Mouse (Mus musculus) small intestine, adult 2 months (tissue): ENCODE results near the gene Hsd17b3. TPM values are rescaled to one million over a fixed set of nuclear protein-coding genes. Genes with fewer than 3 reads are reported as not detected.

ENCODE experiments used
- H3K27ac ChIP-seq: fragments of 200-500 bp; 2 replicates; pipeline ENCODE4 v1.5.1; 2012; ENCODE audit warnings: low read depth, low read length, control low read depth, inconsistent platforms; ENCODE audit not compliant: insufficient read depth
- H3K27me3 ChIP-seq: fragments of 200-500 bp; 2 replicates; pipeline ENCODE4 v1.6.1; 2012; ENCODE audit warnings: mild to moderate bottlenecking, moderate library complexity, low read length, inconsistent platforms; ENCODE audit not compliant: control insufficient read depth, insufficient read depth
- H3K36me3 ChIP-seq: fragments of 200-500 bp; 2 replicates; pipeline ENCODE4 v1.6.1; 2012; ENCODE audit warnings: mild to moderate bottlenecking, low read length, control low read depth, inconsistent platforms; ENCODE audit not compliant: control insufficient read depth, insufficient read depth
- H3K4me1 ChIP-seq: fragments of 200-500 bp; 2 replicates; pipeline ENCODE4 v1.6.1; 2012; ENCODE audit warnings: low read length, inconsistent platforms, mixed read lengths; ENCODE audit not compliant: control insufficient read depth, insufficient read depth, insufficient read length
- H3K4me3 ChIP-seq: fragments of 200-500 bp; 2 replicates; pipeline ENCODE4 v1.5.1; 2012; ENCODE audit warnings: low read depth, mild to moderate bottlenecking, control low read depth, inconsistent platforms, low read length, moderate library complexity
- CTCF ChIP-seq: fragments of 200-500 bp; IDR thresholded peaks from 2 replicates; pipeline ENCODE4 v1.5.1; 2012; ENCODE audit warnings: low read depth, mild to moderate bottlenecking, control low read depth, inconsistent platforms, low read length, moderate library complexity, mixed read lengths; ENCODE audit not compliant: insufficient replicate concordance, insufficient read length; ENCODE audit errors: extremely low read depth
- POLR2A ChIP-seq: fragments of 200-500 bp; IDR thresholded peaks from 2 replicates; pipeline ENCODE4 v1.6.1; 2012; ENCODE audit warnings: low read depth, mild to moderate bottlenecking, control low read depth, inconsistent platforms, low read length, moderate library complexity
- WGBS: fragments of 180-500 bp; shearing (Covaris S2); methylation state at CpG from one replicate; pipeline ENCODE4 v1.1.7; 2018; 5-methylcytosine and 5-hydroxymethylcytosine counted together
- polyA plus RNA-seq: library from polyadenylated mRNA; depleted of rRNA; stranded (reverse); fragments of >200 nt; gene quantifications from 2 replicates; pipeline ENCODE4 v1.2.3, GENCODE M21; 2012

Hsd17b3 gene
- polyA plus RNA-seq, 1 experiment = not detected

- TF ChIP-seq POLR2A (no peak), CTCF (no peak)
- Histone ChIP-seq H3K4me3 (no peak overlapping the region), H3K27ac (no peak overlapping the region), H3K27me3 (no peaks in the 10 kb centered on the region), H3K4me1 (no peaks in the 10 kb centered on the region), H3K36me3 (peaks cover 3% of the 10 kb centered on the region)
- WGBS = 83% methylated on average over 4 of the region's 4 CpGs
These were observed 31.7 kb upstream of the Hsd17b3 start for GRCm38 (mm10) chr13:64120760-64121159.

DNA sequence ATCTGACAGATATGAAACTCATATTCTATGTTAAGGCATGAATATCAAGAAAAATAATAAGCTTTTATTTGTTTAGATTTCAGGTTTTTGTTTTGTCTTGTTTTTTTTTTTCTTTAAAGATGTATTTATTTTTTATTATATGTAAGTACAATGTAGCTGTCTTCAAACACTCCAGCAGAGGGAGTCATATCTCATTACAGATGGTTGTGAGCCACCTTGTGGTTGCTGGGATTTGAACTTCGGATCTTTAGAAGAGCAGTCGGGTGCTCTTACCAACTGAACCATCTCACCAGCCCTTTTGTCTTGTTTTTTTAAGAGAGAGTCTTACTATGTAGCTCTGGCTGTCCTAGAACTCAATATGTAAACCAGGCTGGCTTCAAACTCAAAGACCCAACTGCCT, 28.4 kb upstream of the Hsd17b3 start:
- no peaks in the 10 kb centered on the region for H3K27me3 ChIP-seq
- no peak overlapping the region for H3K4me3 ChIP-seq
- no peaks in the 10 kb centered on the region for H3K4me1 ChIP-seq
- H3K27ac ChIP-seq = no peak overlapping the region
- H3K36me3 ChIP-seq = peaks cover 3% of the 10 kb centered on the region
- WGBS = 55% methylated on average over 2 of the region's 2 CpGs
- TF ChIP-seq CTCF (no peak), POLR2A (no peak)

- 83% methylated on average over 1 of the region's 1 CpGs for WGBS
- peaks cover 2% of the 10 kb centered on the region; the same call in 1 of the 2 replicates for H3K4me1 ChIP-seq
- H3K4me3 ChIP-seq = no peak overlapping the region
- no peak for TF ChIP-seq POLR2A
- no peak for TF ChIP-seq CTCF
- peaks cover 14% of the 10 kb centered on the region for H3K36me3 ChIP-seq
- H3K27ac ChIP-seq = no peak overlapping the region
- no peaks in the 10 kb centered on the region for H3K27me3 ChIP-seq
These were observed 21.4 kb upstream of the Hsd17b3 start for GRCm38 (mm10) chr13:64110421-64110820.

- Histone ChIP-seq H3K36me3 (peaks cover 20% of the 10 kb centered on the region), H3K27me3 (no peaks in the 10 kb centered on the region), H3K4me3 (no peak overlapping the region), H3K4me1 (peaks cover 2% of the 10 kb centered on the region; the same call in 1 of the 2 replicates), H3K27ac (no peak overlapping the region)
- WGBS = 28% methylated on average over 5 of the region's 5 CpGs
- TF ChIP-seq CTCF = no peak
- no peak for TF ChIP-seq POLR2A
These were observed 19.4 kb upstream of the Hsd17b3 start for GRCm38 (mm10) chr13:64108381-64108850.

DNA sequence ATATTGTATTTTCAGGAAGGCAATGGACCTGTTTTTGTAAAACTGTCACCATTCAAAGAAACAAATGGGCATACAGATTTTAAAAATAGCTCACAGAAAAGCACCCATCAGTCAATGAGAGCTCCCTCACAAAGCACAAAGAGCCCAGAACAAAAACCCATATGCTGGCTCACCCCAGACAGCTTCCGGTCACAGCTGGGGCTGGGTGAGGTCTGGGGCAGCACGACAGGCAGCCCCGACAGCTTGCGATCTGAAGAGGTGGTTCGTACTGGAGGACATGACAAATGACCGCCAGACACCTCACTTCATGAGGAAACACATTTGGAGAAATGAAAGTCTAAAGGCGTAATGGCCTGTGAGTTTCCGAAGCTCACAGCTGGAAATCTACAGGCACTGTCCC, 18.5 kb upstream of the Hsd17b3 start:
- WGBS = 78% methylated on average over 8 of the region's 8 CpGs
- Histone ChIP-seq H3K27ac (no peak overlapping the region), H3K27me3 (no peaks in the 10 kb centered on the region), H3K36me3 (peaks cover 20% of the 10 kb centered on the region), H3K4me3 (no peak overlapping the region), H3K4me1 (peaks cover 5% of the 10 kb centered on the region; the same call in 1 of the 2 replicates)
- TF ChIP-seq CTCF (no peak), POLR2A (no peak)

- no peak overlapping the region for H3K27ac ChIP-seq
These were observed 18.1 kb upstream of the Hsd17b3 start for GRCm38 (mm10) chr13:64107105-64107504.

GRCm38 (mm10) chr13:64105690-64106089, 16.7 kb upstream of the Hsd17b3 start:
- Histone ChIP-seq H3K4me1 (peaks cover 5% of the 10 kb centered on the region; the same call in 1 of the 2 replicates), H3K27ac (no peak overlapping the region), H3K27me3 (no peaks in the 10 kb centered on the region), H3K36me3 (peaks cover 17% of the 10 kb centered on the region), H3K4me3 (no peak overlapping the region)
- 25% methylated on average over 3 of the region's 3 CpGs for WGBS
- TF ChIP-seq POLR2A = no peak
- TF ChIP-seq CTCF = no peak

More at GRCm38 (mm10) chr13:64107105-64107504, 18.1 kb upstream of the Hsd17b3 start:
- H3K4me3 ChIP-seq = no peak overlapping the region
- peaks cover 20% of the 10 kb centered on the region for H3K36me3 ChIP-seq
- TF ChIP-seq CTCF (no peak), POLR2A (no peak)
- no peaks in the 10 kb centered on the region for H3K27me3 ChIP-seq
- 70% methylated on average over 3 of the region's 3 CpGs for WGBS
- peaks cover 5% of the 10 kb centered on the region; the same call in 1 of the 2 replicates for H3K4me1 ChIP-seq

DNA sequence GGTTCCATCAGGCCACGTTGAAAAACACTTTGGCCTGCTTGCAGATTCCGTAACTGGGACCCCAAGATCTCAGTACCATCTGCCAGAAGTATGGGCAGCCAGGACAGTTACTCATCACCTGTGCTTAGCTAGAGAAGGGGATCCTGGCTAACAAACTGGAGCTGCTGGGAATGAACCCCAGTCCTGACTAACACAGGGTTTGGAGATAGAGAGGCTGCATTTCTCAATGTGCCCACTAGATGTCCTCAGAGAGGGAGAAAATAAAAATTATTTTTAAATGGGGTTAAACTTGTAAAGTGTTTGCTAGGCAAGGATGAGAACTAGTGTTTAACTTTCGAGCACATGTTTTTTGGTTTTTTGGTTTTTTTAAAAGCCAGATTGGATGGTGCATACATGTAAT, 11.2 kb upstream of the Hsd17b3 start:
- Histone ChIP-seq H3K4me3 (no peak overlapping the region), H3K27me3 (no peaks in the 10 kb centered on the region), H3K27ac (no peak overlapping the region), H3K36me3 (peaks cover 11% of the 10 kb centered on the region), H3K4me1 (peaks cover 2% of the 10 kb centered on the region; the same call in 1 of the 2 replicates)
- 72% methylated on average over 3 of the region's 3 CpGs for WGBS
- TF ChIP-seq CTCF (peak; percentile 45; the same call in 1 of the 2 replicates), POLR2A (no peak)
